Mouse (Mus musculus): ENCODE data around the gene Gatc. TPM values are rescaled to one million over a fixed set of nuclear protein-coding genes. Genes with fewer than 3 reads are reported as not detected.
"Not testable (repeated sequence)": the region's sequence is repeated elsewhere in the genome, so short reads cannot be mapped to it uniquely, and the experiment has no call there.

The Gatc gene
- 20.7 and 24.2 TPM in 2 replicates for polyA plus RNA-seq (2015; fragmentation: Nextera tagmentation; extraction: Ambion mirVana)

DNA sequence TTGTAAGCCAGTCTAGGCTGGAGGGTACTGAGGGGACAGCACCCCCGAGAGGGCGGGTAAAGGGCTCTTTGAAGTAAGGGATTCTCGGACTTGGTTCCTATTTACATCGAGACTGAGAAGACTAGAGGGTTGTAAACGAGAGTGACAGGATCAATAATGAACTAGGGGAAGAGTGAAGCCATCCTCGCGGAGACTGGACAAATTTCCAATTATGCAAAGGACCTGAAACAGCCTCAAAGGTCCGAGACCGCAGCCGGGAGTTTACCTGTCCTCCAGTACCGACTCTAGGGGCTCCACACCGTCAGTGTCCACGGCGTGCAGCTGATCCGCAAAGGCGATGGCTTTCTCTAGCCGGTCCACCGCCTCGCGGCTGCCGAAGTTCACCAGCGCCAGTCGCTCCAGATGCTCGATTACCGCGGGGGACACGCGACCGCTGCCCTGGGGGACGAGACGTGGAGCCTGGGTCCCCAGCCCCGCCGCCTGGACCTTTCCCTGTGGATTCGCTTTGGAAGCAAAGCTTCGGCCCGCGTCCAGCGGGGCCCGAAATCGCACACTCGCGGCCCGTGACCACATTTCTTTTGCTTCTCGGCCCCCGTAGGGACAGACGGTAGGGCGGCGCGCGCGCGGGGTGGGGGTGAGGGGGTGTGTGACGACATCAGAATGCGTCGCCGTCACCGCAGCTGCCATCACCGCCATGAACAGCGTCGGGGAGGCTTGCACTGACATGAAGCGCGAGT, at the start of gene Gatc, which contains the start of gene Triap1:
Gene Gatc, minus strand, starts transcription at position 602 of the 737 bp plus-strand sequence.
Gene Triap1, plus strand, starts transcription at position 649 of the 737 bp plus-strand sequence.
- Histone ChIP-seq H3K27ac (peak within 1 kb of the TSS; percentile 69), H3K4me1 (peaks cover 24% of the 10 kb centered on the region), H3K9ac (peak within 1 kb of the TSS; percentile 78), H3K27me3 (no peaks in the 10 kb centered on the region), H3K4me2 (peak within 1 kb of the TSS; percentile 60), H3K4me3 (peak within 1 kb of the TSS; percentile 69), H3K36me3 (peaks cover 43% of the 10 kb centered on the region), H3K9me3 (no peaks in the 10 kb centered on the region)
- WGBS = under 1% methylated on average over 62 of the region's 62 CpGs
- peak; percentile 93 for ATAC-seq (ENCODE audit: borderline replicate concordance, extremely low read depth, low FRiP score, low TSS enrichment)

DNA sequence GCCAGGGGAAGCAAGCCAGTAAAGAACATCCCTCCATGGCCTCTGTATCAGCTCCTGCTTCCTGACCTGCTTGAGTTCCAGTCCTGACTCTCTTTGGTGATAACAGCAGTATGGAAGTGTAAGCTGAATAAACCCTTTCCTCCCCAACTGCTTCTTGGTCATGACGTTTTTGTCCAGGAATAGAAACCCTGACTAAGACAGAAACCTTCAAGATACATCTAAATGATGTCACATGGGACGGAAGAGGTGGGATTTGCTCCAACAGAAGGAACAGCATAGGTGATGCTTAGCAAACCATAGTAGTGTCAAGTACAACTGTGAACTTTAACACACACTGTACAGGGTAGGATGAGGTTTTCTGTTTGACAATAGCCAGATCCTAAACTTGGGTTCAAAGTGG, 37.9 kb upstream of the Gatc start:
- ATAC-seq (ENCODE audit: borderline replicate concordance, extremely low read depth, low FRiP score, low TSS enrichment); H3K4me3 ChIP-seq; H3K27me3 ChIP-seq; H3K4me2 ChIP-seq; H3K4me1 ChIP-seq; H3K9ac ChIP-seq; H3K36me3 ChIP-seq; H3K9me3 ChIP-seq; H3K27ac ChIP-seq: not testable (repeated sequence)
- WGBS = 62% methylated on average over 2 of the region's 2 CpGs

DNA sequence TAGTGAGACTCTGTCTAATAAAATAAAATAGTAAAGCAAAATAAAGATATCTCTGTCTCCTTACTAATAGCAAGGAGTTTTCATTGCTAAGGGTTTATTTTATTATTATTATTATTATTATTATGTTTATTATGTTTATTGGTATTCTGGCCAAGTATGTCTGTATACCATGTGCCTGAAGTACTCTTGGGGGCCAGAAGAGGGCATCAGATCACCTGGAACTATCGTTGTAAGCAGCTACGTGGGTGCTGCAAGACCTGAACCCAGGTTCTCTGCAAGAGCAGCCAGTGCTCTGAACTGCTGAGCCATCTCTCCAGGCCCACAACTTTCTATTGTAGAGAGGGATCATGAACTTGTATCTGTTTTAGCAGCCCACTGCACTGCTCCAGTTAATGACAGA, 34.5 kb upstream of the Gatc start:
- H3K9me3 ChIP-seq = no peaks in the 10 kb centered on the region
- no peak for ATAC-seq (ENCODE audit: borderline replicate concordance, extremely low read depth, low FRiP score, low TSS enrichment)
- peaks cover 2% of the 10 kb centered on the region; the same call in 1 of the 2 replicates for H3K4me1 ChIP-seq
- H3K27me3 ChIP-seq = peaks cover 14% of the 10 kb centered on the region; the same call in 1 of the 2 replicates
- H3K9ac ChIP-seq = no peak overlapping the region
- WGBS = 80% methylated on average over 2 of the region's 2 CpGs
- H3K36me3 ChIP-seq = no peaks in the 10 kb centered on the region
- no peak overlapping the region for H3K4me3 ChIP-seq
- H3K4me2 ChIP-seq = no peak overlapping the region
- no peak overlapping the region for H3K27ac ChIP-seq

DNA sequence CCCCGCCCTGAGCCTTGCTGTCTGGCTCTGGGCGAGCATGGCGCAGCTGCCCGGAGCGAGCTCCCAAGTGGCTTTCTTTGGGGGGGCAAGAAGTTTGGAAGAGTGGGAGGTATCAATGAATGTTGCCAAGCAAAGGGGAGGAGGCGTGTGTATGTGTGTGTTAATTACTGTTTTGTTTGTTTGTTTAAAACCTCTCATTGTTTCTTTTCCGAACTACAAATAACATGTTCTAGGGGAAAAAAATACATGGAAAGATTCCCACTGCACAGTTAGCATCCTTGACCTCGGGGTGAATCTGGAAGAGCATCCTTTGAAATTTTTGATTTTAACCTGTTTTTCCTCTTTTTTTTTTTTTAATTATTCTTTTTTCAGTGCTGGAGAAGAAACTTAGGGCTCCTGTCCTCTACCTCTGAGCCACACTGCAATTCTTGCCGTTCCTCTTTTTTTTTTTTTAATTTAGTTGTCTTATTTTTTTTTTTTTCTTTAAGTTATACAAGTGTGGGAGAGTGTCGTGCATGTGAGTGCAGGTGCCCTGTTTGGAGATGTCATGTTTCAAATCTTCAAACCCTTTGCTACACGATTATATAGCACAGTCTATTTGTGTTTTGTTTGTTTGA, 33.3 kb upstream of the Gatc start:
- Histone ChIP-seq H3K36me3 (no peaks in the 10 kb centered on the region), H3K27me3 (peaks cover 14% of the 10 kb centered on the region; the same call in 1 of the 2 replicates), H3K9ac (no peak overlapping the region), H3K4me3 (peak overlapping the region; percentile 25), H3K4me1 (peaks cover 2% of the 10 kb centered on the region; the same call in 1 of the 2 replicates), H3K9me3 (no peaks in the 10 kb centered on the region), H3K27ac (no peak overlapping the region), H3K4me2 (peak overlapping the region; percentile 52)
- 20% methylated on average over 11 of the region's 11 CpGs for WGBS
- ATAC-seq (ENCODE audit: borderline replicate concordance, extremely low read depth, low FRiP score, low TSS enrichment) = no peak

DNA sequence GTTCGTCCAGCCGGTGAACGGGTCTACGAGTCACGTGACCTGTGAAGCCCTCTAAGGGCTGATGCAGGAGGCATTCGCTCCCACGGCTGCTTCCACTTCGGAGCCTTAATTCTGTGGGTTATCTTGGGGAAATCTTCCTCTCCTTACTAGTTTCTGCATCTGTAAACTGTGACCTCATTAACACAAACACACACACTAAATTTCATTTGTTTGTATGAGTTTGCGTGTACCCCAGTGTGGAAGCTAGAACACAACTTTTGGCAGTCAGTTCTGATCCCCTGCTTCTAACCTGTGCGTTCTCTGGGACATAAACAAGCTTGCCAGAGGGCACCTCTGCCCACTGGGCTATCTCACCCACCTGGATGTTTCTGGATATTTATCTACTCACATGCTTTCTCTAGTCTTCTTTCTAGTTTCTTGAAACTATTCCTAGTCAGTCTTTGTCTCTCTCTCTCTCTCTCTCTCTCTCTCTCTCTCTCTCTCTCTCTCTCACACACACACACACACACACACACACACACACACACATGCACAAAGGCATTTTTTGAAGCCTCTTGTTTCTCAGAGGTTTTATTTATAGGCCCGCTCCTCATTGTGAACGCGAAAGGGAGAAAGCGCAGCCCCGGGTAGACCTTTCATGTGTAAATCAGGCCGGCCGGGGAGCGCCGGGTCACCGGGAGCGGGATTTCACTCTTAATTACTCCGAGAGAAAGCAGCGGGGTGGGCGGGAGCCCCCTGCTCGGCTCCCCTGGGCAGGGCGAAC, 32.6 kb upstream of the Gatc start:
- Histone ChIP-seq H3K9ac (no peak overlapping the region), H3K36me3 (no peaks in the 10 kb centered on the region), H3K9me3 (no peaks in the 10 kb centered on the region), H3K4me3 (peak overlapping the region; percentile 25), H3K27me3 (peaks cover 14% of the 10 kb centered on the region; the same call in 1 of the 2 replicates), H3K4me1 (peaks cover 2% of the 10 kb centered on the region; the same call in 1 of the 2 replicates), H3K27ac (no peak overlapping the region), H3K4me2 (peak overlapping the region; percentile 52)
- WGBS = 28% methylated on average over 26 of the region's 26 CpGs
- no peak for ATAC-seq (ENCODE audit: borderline replicate concordance, extremely low read depth, low FRiP score, low TSS enrichment)

DNA sequence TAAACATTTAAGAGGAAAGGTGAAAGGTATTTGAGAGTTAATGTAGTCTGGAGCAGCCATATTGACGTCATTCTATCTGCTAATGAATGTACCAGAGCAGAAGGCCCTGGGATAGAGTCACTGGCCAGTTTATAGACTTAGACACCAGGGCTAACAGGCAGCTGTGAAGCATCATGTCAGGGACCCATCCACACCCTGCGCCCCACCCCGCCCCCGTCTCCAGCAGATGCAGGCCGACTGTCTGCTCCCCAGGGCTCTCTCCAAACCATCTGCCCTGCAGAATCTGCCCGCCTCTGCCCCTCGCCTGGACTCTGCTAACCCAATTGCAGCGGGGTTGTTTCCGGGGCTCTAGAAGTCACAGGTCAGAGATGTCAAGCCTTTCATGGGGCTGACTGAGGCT, 30.8 kb upstream of the Gatc start:
- 36% methylated on average over 9 of the region's 9 CpGs for WGBS
- Histone ChIP-seq H3K9ac (no peak overlapping the region), H3K27me3 (peaks cover 14% of the 10 kb centered on the region; the same call in 1 of the 2 replicates), H3K4me3 (no peak overlapping the region), H3K9me3 (no peaks in the 10 kb centered on the region), H3K4me1 (peaks cover 2% of the 10 kb centered on the region; the same call in 1 of the 2 replicates), H3K4me2 (no peak overlapping the region), H3K27ac (no peak overlapping the region), H3K36me3 (no peaks in the 10 kb centered on the region)
- no peak for ATAC-seq (ENCODE audit: borderline replicate concordance, extremely low read depth, low FRiP score, low TSS enrichment)

DNA sequence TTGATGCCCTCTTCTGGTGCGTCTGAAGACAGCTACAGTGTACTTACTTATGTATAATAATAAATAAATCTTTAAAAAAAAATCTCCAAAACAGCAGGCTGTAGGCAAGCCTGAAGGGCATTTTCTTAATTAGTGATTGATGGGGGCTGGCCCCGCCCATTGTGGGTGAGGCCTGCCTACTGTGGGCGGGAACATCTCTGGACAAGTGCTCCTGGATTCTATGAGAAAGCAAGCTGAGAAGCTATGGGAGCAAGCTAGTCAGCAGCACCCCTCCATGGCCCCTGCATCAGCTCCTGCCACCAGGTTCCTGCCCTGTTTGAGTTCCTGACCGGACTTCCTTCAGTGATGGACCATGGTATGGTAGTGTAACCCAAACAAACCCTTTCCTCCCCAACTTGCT, 23.8 kb upstream of the Gatc start:
- Histone ChIP-seq H3K36me3 (no peaks in the 10 kb centered on the region), H3K9me3 (no peaks in the 10 kb centered on the region), H3K9ac (no peak overlapping the region), H3K4me2 (no peak overlapping the region), H3K4me3 (no peak overlapping the region), H3K27ac (no peak overlapping the region), H3K27me3 (no peaks in the 10 kb centered on the region), H3K4me1 (no peaks in the 10 kb centered on the region)
- no peak for ATAC-seq (ENCODE audit: borderline replicate concordance, extremely low read depth, low FRiP score, low TSS enrichment)
- WGBS = 77% methylated on average over 4 of the region's 4 CpGs

DNA sequence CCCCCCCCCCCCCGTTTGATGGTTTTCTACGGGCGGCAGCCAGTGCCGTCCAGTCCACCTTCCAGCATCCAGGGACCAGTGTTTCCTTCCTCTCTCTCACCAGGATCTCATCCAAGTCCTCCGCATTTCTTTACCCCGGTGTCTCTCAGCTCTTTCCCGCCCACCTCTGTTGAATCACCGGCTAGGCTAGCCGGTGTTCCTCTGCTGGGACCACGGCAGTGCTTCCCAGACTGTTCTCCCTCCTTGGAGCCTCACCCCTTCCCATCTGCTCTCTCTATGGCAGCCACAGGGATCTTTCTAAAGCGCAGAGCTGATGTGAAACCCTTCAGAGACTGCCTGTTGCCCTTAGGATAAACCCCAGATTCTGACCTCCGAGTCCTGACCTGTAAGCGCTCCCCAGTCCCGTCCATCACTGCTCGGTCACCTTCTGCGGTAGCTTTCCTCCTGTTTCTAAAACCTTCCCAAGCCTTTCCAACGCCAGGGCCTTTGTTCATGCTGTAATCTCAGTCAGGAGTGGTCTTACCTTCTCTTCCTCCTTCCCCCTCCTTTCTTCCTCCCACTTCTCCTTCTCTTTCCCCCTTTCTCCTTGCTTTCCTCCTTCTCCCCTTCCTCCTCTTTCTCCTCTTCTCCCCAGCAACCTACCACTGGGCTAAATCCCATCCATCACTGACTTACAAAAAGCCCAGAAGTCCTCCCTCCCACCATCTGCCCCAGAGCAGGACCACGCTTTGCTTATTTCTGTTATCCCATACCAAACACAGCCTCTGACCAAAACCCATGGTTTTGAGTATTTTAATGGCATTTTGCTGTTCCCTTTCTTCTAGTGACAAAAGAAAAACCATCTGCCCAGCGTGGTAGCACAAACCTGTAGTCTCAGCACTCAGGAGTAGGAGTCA, 22.1 kb upstream of the Gatc start:
- 14% methylated on average over 19 of the region's 19 CpGs for WGBS
- Histone ChIP-seq H3K9me3 (no peaks in the 10 kb centered on the region), H3K4me2 (no peak overlapping the region), H3K4me3 (no peak overlapping the region), H3K9ac (no peak overlapping the region), H3K27ac (no peak overlapping the region), H3K27me3 (no peaks in the 10 kb centered on the region), H3K4me1 (no peaks in the 10 kb centered on the region), H3K36me3 (no peaks in the 10 kb centered on the region)
- ATAC-seq (ENCODE audit: borderline replicate concordance, extremely low read depth, low FRiP score, low TSS enrichment) = no peak

DNA sequence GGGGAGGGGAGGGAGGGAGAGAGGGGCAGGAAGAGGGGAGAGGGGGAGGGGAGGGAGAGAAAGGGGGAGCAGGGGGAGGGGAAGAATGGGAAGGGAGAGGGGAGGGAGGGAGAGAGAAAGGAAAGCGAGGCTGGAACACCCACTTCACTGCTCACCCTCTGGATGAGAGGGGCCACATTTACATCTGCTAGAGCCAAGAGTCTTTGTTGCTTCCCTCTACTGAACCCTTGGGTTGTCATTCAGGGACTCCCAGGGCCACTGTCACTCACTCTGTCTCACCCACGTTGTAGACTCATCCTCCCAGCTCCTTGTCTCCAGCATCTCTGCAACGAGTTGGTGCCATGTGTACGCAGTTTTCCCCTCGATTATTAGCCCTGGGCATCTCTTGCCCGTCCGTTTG, 21.2 kb upstream of the Gatc start:
- no peak for ATAC-seq (ENCODE audit: borderline replicate concordance, extremely low read depth, low FRiP score, low TSS enrichment)
- H3K4me2 ChIP-seq = no peak overlapping the region
- no peaks in the 10 kb centered on the region for H3K4me1 ChIP-seq
- WGBS = 33% methylated on average over 7 of the region's 7 CpGs
- H3K27me3 ChIP-seq = no peaks in the 10 kb centered on the region
- H3K9ac ChIP-seq = no peak overlapping the region
- H3K36me3 ChIP-seq = no peaks in the 10 kb centered on the region
- no peaks in the 10 kb centered on the region for H3K9me3 ChIP-seq
- H3K27ac ChIP-seq = no peak overlapping the region
- H3K4me3 ChIP-seq = no peak overlapping the region

DNA sequence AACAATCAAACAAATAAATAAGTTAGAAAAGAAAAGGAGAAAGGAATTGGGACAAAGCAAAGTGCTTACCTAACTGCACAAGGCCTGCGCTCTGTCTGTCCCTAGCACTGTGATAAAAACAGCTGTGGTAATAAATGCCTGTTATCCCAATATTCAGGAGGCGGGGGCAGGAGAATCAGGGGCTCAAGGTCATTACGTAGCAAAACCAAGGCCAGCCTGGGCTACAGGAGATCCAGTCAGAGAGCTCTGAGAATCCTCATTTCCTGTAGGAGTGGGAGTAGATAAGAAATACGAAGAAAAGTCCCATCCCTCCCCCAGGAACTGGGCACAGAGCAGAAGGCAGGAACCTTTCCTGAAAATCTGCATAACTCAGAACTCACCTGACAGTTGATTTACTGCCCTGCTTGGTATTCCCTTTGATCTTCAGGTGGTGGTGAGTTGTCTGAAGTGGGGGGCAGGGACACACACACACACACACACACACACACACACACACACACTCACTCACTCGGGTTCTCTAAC, 18.9 kb upstream of the Gatc start:
- Histone ChIP-seq H3K27me3 (no peaks in the 10 kb centered on the region), H3K4me1 (no peaks in the 10 kb centered on the region), H3K4me3 (no peak overlapping the region), H3K9me3 (no peaks in the 10 kb centered on the region), H3K9ac (no peak overlapping the region), H3K27ac (no peak overlapping the region), H3K4me2 (no peak overlapping the region), H3K36me3 (no peaks in the 10 kb centered on the region)
- no peak for ATAC-seq (ENCODE audit: borderline replicate concordance, extremely low read depth, low FRiP score, low TSS enrichment)
- WGBS = 51% methylated on average over 5 of the region's 5 CpGs

DNA sequence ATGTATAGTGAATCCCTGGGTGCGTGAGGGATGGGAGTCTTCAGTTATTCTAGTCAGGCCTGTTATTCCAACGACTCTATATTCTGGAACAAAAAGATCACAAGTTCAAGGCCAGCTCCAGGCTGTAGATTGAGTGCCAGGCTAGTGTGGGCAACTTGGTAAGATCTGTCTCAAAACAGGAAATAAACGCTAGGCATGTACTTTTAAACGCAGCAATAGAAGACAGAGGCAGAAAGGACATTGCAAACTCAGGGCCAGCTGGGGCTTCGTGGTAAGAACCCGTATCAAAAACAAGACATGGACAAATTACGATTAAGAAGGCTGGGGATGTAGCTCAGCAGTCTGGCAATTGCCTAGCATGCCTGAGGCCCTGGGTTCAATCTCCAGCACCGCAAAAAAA, 18.5 kb upstream of the Gatc start:
- H3K9me3 ChIP-seq = no peaks in the 10 kb centered on the region
- no peak for ATAC-seq (ENCODE audit: borderline replicate concordance, extremely low read depth, low FRiP score, low TSS enrichment)
- H3K4me1 ChIP-seq = no peaks in the 10 kb centered on the region
- no peaks in the 10 kb centered on the region for H3K27me3 ChIP-seq
- H3K9ac ChIP-seq = no peak overlapping the region
- no peaks in the 10 kb centered on the region for H3K36me3 ChIP-seq
- H3K27ac ChIP-seq = no peak overlapping the region
- WGBS = 78% methylated on average over 8 of the region's 8 CpGs
- H3K4me3 ChIP-seq = no peak overlapping the region
- no peak overlapping the region for H3K4me2 ChIP-seq

All from lung, embryonic 15.5 days (tissue).